Mouse (Mus musculus): ENCODE results near the gene Ciao2b. TPM values are rescaled to one million over a fixed set of nuclear protein-coding genes. Genes with fewer than 3 reads are reported as not detected.
A peak's percentile ranks its signal among the peaks of the same experiment; 100 is the strongest.

Ciao2b gene
- polyA plus RNA-seq, 1 experiment = 32.5 TPM

DNA sequence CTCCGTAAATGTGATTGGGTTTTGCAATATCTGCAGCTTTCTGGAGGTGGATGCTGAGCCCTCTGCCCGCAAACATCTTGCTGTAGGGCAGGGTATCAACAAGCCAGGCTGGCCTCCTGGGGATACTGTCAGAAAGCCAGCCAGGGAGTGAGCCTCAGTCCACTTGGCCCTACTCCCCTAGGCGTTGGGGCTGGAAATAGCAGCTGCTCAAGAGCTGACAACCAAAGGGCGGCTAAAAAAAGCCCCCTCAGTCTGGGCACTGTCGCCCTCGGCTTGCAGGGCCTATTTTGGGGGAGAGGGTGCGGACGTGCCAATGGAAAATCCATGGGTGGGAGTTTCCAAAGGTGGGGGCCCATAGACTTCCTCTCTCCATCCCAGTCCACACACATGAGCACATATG lies 32.5 kb downstream of the Ciao2b start:
- TF ChIP-seq POLR2A (IDR thresholded peaks at IDR 0.05; ENCODE audit: borderline replicate concordance, control insufficient read depth, low read depth, low read length) (no peak), CTCF (IDR thresholded peaks at IDR 0.05; ENCODE audit: control insufficient read depth, insufficient read depth, low read length) (no peak)
- H3K4me1 ChIP-seq (ENCODE audit: control insufficient read depth, insufficient read depth, low read length) = no peaks in the 10 kb centered on the region; the same call in 1 of the 2 replicates
- WGBS = 83% methylated on average over 8 of the region's 8 CpGs
- H3K27ac ChIP-seq (ENCODE audit: control insufficient read depth, insufficient read depth, low read depth, low read length, poor library complexity) = no peak overlapping the region
- no peak overlapping the region for H3K4me3 ChIP-seq (replicated peaks; ENCODE audit: control insufficient read depth, low read depth, low read length)

GRCm38 (mm10) chr8:104607944-104608343 lies 33.8 kb downstream of the Ciao2b start:
- 58% methylated on average over 2 of the region's 2 CpGs for WGBS
- H3K27ac ChIP-seq (ENCODE audit: control insufficient read depth, insufficient read depth, low read depth, low read length, poor library complexity) = no peak overlapping the region
- no peaks in the 10 kb centered on the region for H3K4me1 ChIP-seq (ENCODE audit: control insufficient read depth, insufficient read depth, low read length)
- no peak overlapping the region for H3K4me3 ChIP-seq (replicated peaks; ENCODE audit: control insufficient read depth, low read depth, low read length)
- TF ChIP-seq POLR2A (IDR thresholded peaks at IDR 0.05; ENCODE audit: borderline replicate concordance, control insufficient read depth, low read depth, low read length) (no peak), CTCF (IDR thresholded peaks at IDR 0.05; ENCODE audit: control insufficient read depth, insufficient read depth, low read length) (no peak)

- H3K4me1 ChIP-seq (ENCODE audit: control insufficient read depth, insufficient read depth, low read length) = no peaks in the 10 kb centered on the region
- no peak overlapping the region for H3K4me3 ChIP-seq (replicated peaks; ENCODE audit: control insufficient read depth, low read depth, low read length)
- no peak overlapping the region for H3K27ac ChIP-seq (ENCODE audit: control insufficient read depth, insufficient read depth, low read depth, low read length, poor library complexity)
- TF ChIP-seq CTCF (IDR thresholded peaks at IDR 0.05; ENCODE audit: control insufficient read depth, insufficient read depth, low read length) (no peak), POLR2A (IDR thresholded peaks at IDR 0.05; ENCODE audit: borderline replicate concordance, control insufficient read depth, low read depth, low read length) (no peak)
- WGBS = 54% methylated on average over 6 of the region's 6 CpGs
Observed at GRCm38 (mm10) chr8:104606329-104606728, 35.4 kb downstream of the Ciao2b start.

GRCm38 (mm10) chr8:104603245-104603593 lies 38.5 kb downstream of the Ciao2b start:
- H3K4me1 ChIP-seq (ENCODE audit: control insufficient read depth, insufficient read depth, low read length) = no peaks in the 10 kb centered on the region
- TF ChIP-seq POLR2A (IDR thresholded peaks at IDR 0.05; ENCODE audit: borderline replicate concordance, control insufficient read depth, low read depth, low read length) (no peak), CTCF (IDR thresholded peaks at IDR 0.05; ENCODE audit: control insufficient read depth, insufficient read depth, low read length) (no peak)
- WGBS = 79% methylated on average over 4 of the region's 4 CpGs
- no peak overlapping the region for H3K4me3 ChIP-seq (replicated peaks; ENCODE audit: control insufficient read depth, low read depth, low read length)
- no peak overlapping the region for H3K27ac ChIP-seq (ENCODE audit: control insufficient read depth, insufficient read depth, low read depth, low read length, poor library complexity)

- no peaks in the 10 kb centered on the region for H3K4me1 ChIP-seq (ENCODE audit: control insufficient read depth, insufficient read depth, low read length)
- H3K27ac ChIP-seq (ENCODE audit: control insufficient read depth, insufficient read depth, low read depth, low read length, poor library complexity) = no peak overlapping the region
- TF ChIP-seq CTCF (IDR thresholded peaks at IDR 0.05; ENCODE audit: control insufficient read depth, insufficient read depth, low read length) (peak; percentile 94), POLR2A (IDR thresholded peaks at IDR 0.05; ENCODE audit: borderline replicate concordance, control insufficient read depth, low read depth, low read length) (no peak)
- H3K4me3 ChIP-seq (replicated peaks; ENCODE audit: control insufficient read depth, low read depth, low read length) = no peak overlapping the region
- WGBS = 29% methylated on average over 21 of the region's 21 CpGs
Observed at GRCm38 (mm10) chr8:104602468-104603244, 39.1 kb downstream of the Ciao2b start.

GRCm38 (mm10) chr8:104601941-104602371 lies 39.8 kb downstream of the Ciao2b start:
- no peaks in the 10 kb centered on the region for H3K4me1 ChIP-seq (ENCODE audit: control insufficient read depth, insufficient read depth, low read length)
- TF ChIP-seq POLR2A (IDR thresholded peaks at IDR 0.05; ENCODE audit: borderline replicate concordance, control insufficient read depth, low read depth, low read length) (no peak), CTCF (IDR thresholded peaks at IDR 0.05; ENCODE audit: control insufficient read depth, insufficient read depth, low read length) (no peak)
- WGBS = 3% methylated on average over 12 of the region's 12 CpGs
- no peak overlapping the region for H3K4me3 ChIP-seq (replicated peaks; ENCODE audit: control insufficient read depth, low read depth, low read length)
- H3K27ac ChIP-seq (ENCODE audit: control insufficient read depth, insufficient read depth, low read depth, low read length, poor library complexity) = no peak overlapping the region

DNA sequence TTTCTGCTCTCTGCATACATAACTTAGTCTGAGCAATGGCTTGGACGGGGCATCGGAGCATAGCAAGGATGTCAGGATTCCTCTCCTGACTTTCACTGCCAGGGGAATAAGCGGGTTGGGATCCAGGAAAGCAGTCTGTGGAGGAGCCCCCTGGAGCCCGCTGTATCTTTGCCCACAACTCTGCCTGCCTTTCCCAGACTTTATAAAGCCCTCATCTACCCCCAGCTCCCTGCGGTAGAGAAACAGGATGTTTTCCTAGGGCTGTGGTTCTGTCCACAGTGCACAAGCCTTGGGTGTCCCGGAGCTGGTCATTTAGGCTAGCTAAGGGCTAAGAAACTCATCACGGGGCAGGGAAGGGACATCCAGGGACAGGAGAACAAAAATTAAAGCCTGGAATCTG lies 40.4 kb downstream of the Ciao2b start:
- H3K4me3 ChIP-seq (replicated peaks; ENCODE audit: control insufficient read depth, low read depth, low read length) = no peak overlapping the region
- WGBS = 53% methylated on average over 7 of the region's 7 CpGs
- H3K4me1 ChIP-seq (ENCODE audit: control insufficient read depth, insufficient read depth, low read length) = no peaks in the 10 kb centered on the region
- TF ChIP-seq CTCF (IDR thresholded peaks at IDR 0.05; ENCODE audit: control insufficient read depth, insufficient read depth, low read length) = no peak
- TF ChIP-seq POLR2A (IDR thresholded peaks at IDR 0.05; ENCODE audit: borderline replicate concordance, control insufficient read depth, low read depth, low read length) = no peak
- no peak overlapping the region for H3K27ac ChIP-seq (ENCODE audit: control insufficient read depth, insufficient read depth, low read depth, low read length, poor library complexity)

- 75% methylated on average over 6 of the region's 6 CpGs for WGBS
- TF ChIP-seq CTCF (IDR thresholded peaks at IDR 0.05; ENCODE audit: control insufficient read depth, insufficient read depth, low read length) (no peak), POLR2A (IDR thresholded peaks at IDR 0.05; ENCODE audit: borderline replicate concordance, control insufficient read depth, low read depth, low read length) (no peak)
- no peak overlapping the region for H3K27ac ChIP-seq (ENCODE audit: control insufficient read depth, insufficient read depth, low read depth, low read length, poor library complexity)
- H3K4me1 ChIP-seq (ENCODE audit: control insufficient read depth, insufficient read depth, low read length) = no peaks in the 10 kb centered on the region
- no peak overlapping the region for H3K4me3 ChIP-seq (replicated peaks; ENCODE audit: control insufficient read depth, low read depth, low read length)
Observed at GRCm38 (mm10) chr8:104598496-104598895, 43.3 kb downstream of the Ciao2b start.
